Mouse (Mus musculus) adrenal gland, postnatal 0 days (tissue): ENCODE results near the gene Adprh. TPM values are rescaled to one million over a fixed set of nuclear protein-coding genes. Genes with fewer than 3 reads are reported as not detected.

Source experiments
- polyA plus RNA-seq: library from polyadenylated mRNA; unstranded; fragments of >200 nt; fragmentation: Nextera tagmentation; extraction: Ambion mirVana; gene quantifications from 2 replicates; pipeline ENCODE4 v1.2.1, GENCODE M21; 2015

Gene Adprh
- polyA plus RNA-seq: 75.0 and 90.2 TPM in 2 replicates

GRCm38 (mm10) chr16:38452442-38453202 is at the start of gene Adprh:
Gene Adprh, minus strand, starts transcription at chr16:38452703.

GRCm38 (mm10) chr16:38455511-38456418 is 3.3 kb upstream of the Adprh start, which contains the start of gene Cd80:
Gene Cd80, plus strand, starts transcription at chr16:38455561.

DNA sequence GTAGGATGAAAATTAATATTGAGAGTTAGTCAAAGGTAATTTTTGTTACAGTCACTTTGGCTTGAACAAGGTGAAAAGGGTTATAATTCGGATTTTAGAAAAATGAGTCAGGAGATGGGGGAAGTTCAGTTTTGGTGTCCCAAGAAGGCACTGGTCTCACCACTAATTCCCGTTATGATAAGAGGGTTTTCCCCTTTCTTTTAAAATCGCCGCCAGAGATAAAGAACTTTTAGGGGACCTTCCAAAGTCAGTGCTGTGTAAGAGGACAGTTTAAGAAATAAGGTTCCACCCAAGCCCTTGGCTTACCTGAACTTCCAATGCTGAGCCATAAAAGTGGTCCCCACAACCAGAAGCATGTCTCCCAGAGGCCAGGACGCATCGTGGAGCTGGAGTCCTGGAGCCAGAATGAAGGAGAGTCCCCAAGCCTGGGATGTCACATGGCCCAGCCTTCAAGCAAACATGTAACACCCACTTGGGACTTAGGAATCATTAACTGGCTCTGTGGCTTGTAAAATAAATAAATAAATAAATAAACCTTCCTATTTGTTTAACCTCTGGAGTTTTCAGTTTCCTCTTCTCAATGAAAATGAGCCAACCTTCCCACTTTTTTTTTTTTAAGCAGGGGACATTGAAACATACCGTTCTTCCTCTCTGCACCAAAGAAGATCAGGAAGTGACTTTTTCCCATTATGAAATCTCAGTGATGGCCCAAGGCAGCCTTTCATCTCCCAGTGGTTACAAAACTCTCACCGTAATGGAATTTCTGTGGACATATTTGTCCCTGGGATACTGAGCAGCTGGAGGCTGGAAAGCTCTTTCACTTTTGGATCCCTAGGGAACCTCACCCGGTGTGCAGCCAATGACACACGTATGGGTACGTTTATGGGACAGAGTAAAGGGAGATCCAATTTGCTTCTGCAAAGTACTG is 19.7 kb downstream of the Adprh start, which contains the start of gene Pla1a:
Gene Pla1a, minus strand, starts transcription at position 648 of the 928 bp plus-strand sequence.

Other genes with a start within 250 kb of the Adprh start
- 0.51 and 1.3 TPM in 2 replicates for gene Nr1i2, start 157.9 kb downstream of the Adprh start, polyA plus RNA-seq
- gene Maats1, start 110.6 kb downstream of the Adprh start, polyA plus RNA-seq: 0.28 and 0.46 TPM in 2 replicates
- 410 and 490 TPM in 2 replicates for gene Cox17, start 105.7 kb downstream of the Adprh start, polyA plus RNA-seq
- gene Gm21987, start 105.7 kb downstream of the Adprh start, polyA plus RNA-seq: not detected in 2 replicates
- 1.0 and 1.3 TPM in 2 replicates for gene Popdc2, start 90.5 kb downstream of the Adprh start, polyA plus RNA-seq
- gene Pla1a, start 19.6 kb downstream of the Adprh start, polyA plus RNA-seq: 16.5 and 27.5 TPM in 2 replicates
- gene Cd80, start 2.9 kb upstream of the Adprh start, polyA plus RNA-seq: 0.05 and 0.30 TPM in 2 replicates
- 21.1 and 23.6 TPM in 2 replicates for gene Timmdc1, start 70.0 kb upstream of the Adprh start, polyA plus RNA-seq
- 35.2 and 40.1 TPM in 2 replicates for gene Poglut1, start 97.6 kb upstream of the Adprh start, polyA plus RNA-seq
- 35.1 and 57.9 TPM in 2 replicates for gene Tmem39a, start 106.0 kb upstream of the Adprh start, polyA plus RNA-seq